Mouse (Mus musculus): ENCODE measurements around the gene Dbndd2. TPM values are rescaled to one million over a fixed set of nuclear protein-coding genes. Genes with fewer than 3 reads are reported as not detected.

The Dbndd2 gene
- polyA plus RNA-seq, 1 experiment from 2014 or later, result 44.6 TPM

DNA sequence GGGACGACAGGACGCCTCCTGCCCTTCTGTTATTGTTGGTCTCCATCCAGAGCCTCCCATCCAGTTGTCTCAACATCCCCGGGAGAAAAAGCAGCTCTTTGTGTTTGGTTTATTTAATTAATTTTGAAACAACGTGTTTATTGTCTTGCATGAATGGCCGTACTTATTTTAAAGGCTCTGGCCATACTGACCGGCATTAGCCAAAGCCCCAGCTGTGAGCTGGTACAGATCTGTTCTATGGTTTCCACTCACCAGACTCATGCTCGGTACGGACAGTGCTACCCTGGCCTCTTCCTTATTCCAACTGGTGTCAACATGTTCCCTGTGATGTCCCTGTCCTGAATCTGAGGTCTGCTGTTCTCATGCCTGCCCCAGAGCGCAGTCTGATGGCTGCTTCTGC, 30.0 kb downstream of the Dbndd2 start:
- DNase-seq (ENCODE audit: low spot score) (no peak), ATAC-seq (no peak)
- no peaks in the 10 kb centered on the region for H3K36me3 ChIP-seq (ENCODE audit: insufficient read depth, low read length)
- H3K9me3 ChIP-seq (ENCODE audit: low read length), result no peaks in the 10 kb centered on the region
- no peak overlapping the region for H3K4me3 ChIP-seq (ENCODE audit: low read depth, low read length)
- no peak overlapping the region for H3K9ac ChIP-seq (replicated peaks; ENCODE audit: low read depth)
- 83% methylated on average over 9 of the region's 9 CpGs for WGBS
- H3K4me2 ChIP-seq (replicated peaks; ENCODE audit: low read depth, low read length), result no peak overlapping the region
- no peaks in the 10 kb centered on the region for H3K27me3 ChIP-seq (replicated peaks; ENCODE audit: insufficient read depth, low read length)
- H3K27ac ChIP-seq (ENCODE audit: low read length), result no peak overlapping the region
- TF ChIP-seq CTCF (IDR thresholded peaks at IDR 0.05) (no peak), EP300 (IDR thresholded peaks at IDR 0.05) (no peak)
- no peaks in the 10 kb centered on the region for H3K4me1 ChIP-seq (ENCODE audit: insufficient read depth, low read depth, low read length)

DNA sequence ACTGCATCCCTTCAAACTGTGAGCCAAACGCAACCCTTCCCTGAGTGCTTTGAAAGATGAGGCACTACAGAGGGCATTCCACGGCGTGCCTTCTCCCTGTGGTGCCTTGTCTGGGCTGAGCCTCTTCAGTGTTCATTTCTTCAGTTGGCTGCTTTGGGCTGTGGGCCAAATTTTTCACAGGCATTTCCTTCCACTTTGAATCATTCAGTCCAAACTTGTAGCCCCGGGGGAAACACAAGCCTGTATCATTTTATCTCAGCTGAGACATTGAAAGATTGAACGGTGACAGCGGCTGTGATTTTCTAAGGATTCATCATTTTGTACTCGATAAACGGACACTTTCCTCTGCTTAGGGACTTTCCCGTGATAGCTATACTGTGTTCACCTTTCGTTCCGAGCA, 30.7 kb downstream of the Dbndd2 start:
- H3K9ac ChIP-seq (replicated peaks; ENCODE audit: low read depth), result no peak overlapping the region
- no peak overlapping the region for H3K4me3 ChIP-seq (ENCODE audit: low read depth, low read length)
- no peak overlapping the region for H3K4me2 ChIP-seq (replicated peaks; ENCODE audit: low read depth, low read length)
- ATAC-seq (no peak), DNase-seq (ENCODE audit: low spot score) (no peak)
- WGBS, result 66% methylated on average over 11 of the region's 11 CpGs
- TF ChIP-seq EP300 (IDR thresholded peaks at IDR 0.05) (no peak), CTCF (IDR thresholded peaks at IDR 0.05) (no peak)
- no peaks in the 10 kb centered on the region for H3K4me1 ChIP-seq (ENCODE audit: insufficient read depth, low read depth, low read length)
- no peaks in the 10 kb centered on the region for H3K36me3 ChIP-seq (ENCODE audit: insufficient read depth, low read length)
- H3K9me3 ChIP-seq (ENCODE audit: low read length), result no peaks in the 10 kb centered on the region
- H3K27ac ChIP-seq (ENCODE audit: low read length), result no peak overlapping the region
- H3K27me3 ChIP-seq (replicated peaks; ENCODE audit: insufficient read depth, low read length), result no peaks in the 10 kb centered on the region

DNA sequence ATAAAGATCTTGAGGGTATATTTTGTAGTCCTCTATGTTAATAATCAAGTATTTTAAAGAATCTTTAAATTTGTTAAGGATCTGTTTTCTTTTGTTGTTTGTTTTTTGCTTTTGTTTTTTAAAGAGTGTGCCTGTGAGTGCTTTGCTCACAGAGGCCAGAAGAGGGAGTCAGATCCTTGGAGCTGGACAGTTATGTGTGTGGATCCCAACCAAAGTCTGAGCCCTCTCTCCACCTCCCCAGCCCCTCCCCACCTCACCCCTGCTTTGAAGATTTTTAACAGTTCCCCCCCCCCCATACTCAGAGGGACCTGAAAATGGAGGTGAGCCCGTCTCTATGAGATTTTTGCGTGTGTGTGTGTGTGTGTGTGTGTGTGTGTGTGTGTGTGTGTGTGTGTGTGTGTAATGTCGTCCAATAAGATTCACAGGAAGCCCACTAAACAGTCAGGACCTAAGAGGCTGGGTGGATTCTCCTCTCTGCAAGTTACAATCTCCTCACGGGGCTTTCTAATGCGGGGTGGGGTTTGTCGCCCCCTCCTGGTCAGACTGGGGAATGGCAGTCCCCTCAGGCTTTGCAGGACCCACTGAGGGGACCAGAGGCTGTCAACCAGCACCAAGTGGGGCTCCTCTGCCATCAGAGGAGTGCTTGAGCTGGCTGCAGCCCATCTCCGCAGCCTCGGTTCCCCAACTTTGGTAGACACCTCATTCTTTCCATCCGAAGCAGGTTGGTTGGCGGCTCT, 31.7 kb downstream of the Dbndd2 start:
- Histone ChIP-seq H3K4me1 (ENCODE audit: insufficient read depth, low read depth, low read length) (no peaks in the 10 kb centered on the region), H3K36me3 (ENCODE audit: insufficient read depth, low read length) (no peaks in the 10 kb centered on the region), H3K4me2 (replicated peaks; ENCODE audit: low read depth, low read length) (no peak overlapping the region), H3K9ac (replicated peaks; ENCODE audit: low read depth) (no peak overlapping the region), H3K27me3 (replicated peaks; ENCODE audit: insufficient read depth, low read length) (no peaks in the 10 kb centered on the region), H3K4me3 (ENCODE audit: low read depth, low read length) (no peak overlapping the region), H3K27ac (ENCODE audit: low read length) (no peak overlapping the region), H3K9me3 (ENCODE audit: low read length) (no peaks in the 10 kb centered on the region)
- peak; percentile 25; the same call in 1 of the 2 replicates for ATAC-seq
- peak; percentile 82 for DNase-seq (ENCODE audit: low spot score)
- TF ChIP-seq EP300 (IDR thresholded peaks at IDR 0.05), result 0 out of 2 replicates have a peak, but pooled peaks have one; percentile 5
- TF ChIP-seq CTCF (IDR thresholded peaks at IDR 0.05), result peak; percentile 93
- WGBS, result 42% methylated on average over 7 of the region's 10 CpGs

DNA sequence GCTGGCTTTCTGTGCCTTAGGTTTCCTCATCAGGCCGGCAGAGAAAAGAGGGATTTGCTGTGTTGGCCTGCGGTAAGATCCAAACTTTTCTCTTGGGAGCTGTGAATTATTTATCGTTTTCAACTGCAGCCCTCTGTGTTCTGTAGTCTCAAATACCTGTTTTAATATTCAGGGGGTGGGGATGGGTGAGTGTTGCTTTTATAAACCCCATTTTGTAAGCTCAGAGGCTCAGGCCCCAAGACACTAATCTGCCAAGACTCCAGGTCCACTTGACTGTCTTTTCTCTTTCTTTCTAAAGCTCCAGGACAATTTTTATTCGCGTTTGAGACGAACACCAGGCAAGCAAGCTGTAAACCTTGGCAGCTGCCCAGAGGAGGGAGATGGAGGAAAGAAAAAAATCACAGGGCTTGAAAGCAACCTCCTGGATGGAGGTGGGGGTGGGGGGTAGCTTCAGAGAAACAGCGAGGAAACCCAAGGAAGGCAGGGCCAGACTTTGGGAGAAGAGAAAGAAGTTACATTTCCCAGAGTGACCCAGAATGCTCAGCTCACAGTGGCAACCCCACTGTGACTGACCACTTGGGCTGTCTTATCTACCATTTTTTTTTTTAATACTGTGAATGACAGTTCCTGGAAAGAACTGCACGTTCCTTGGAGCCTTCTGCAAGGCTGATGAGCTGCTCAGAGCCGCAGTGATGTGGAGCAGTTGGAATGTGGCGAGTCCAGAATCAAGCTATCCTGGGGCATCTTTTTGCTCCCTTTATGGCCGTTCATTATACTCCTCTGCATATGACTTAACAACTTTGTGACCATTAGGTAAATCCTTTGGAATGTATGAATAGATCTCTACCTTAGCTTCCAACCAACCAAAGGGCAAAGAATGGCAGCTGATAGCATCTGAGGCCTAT, 32.6 kb downstream of the Dbndd2 start:
- no peak for DNase-seq (ENCODE audit: low spot score)
- WGBS, result 46% methylated on average over 11 of the region's 11 CpGs
- H3K9ac ChIP-seq (replicated peaks; ENCODE audit: low read depth), result no peak overlapping the region

DNA sequence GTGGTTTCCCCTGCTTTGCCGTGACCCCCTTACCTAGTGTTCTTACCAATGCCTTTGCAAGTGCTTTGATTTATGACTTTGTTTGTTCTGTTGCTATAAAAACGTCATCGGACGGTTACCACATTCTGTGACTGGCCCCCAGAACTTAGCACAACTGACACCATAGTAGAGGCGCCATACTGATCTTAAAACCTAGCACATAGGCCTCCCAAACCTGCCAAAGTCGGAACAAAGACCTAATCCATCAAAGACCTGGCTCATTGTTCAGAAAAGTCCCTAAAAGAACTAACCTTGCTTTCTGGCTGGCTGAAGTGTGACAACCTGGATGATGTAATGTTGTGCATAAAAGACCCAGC, 33.2 kb downstream of the Dbndd2 start:
- Histone ChIP-seq H3K36me3 (ENCODE audit: insufficient read depth, low read length) (no peaks in the 10 kb centered on the region), H3K9me3 (ENCODE audit: low read length) (no peaks in the 10 kb centered on the region), H3K4me3 (ENCODE audit: low read depth, low read length) (no peak overlapping the region), H3K27ac (ENCODE audit: low read length) (no peak overlapping the region), H3K4me2 (replicated peaks; ENCODE audit: low read depth, low read length) (no peak overlapping the region), H3K27me3 (replicated peaks; ENCODE audit: insufficient read depth, low read length) (no peaks in the 10 kb centered on the region), H3K4me1 (ENCODE audit: insufficient read depth, low read depth, low read length) (no peaks in the 10 kb centered on the region), H3K9ac (replicated peaks; ENCODE audit: low read depth) (no peak overlapping the region)
- no peak for TF ChIP-seq EP300 (IDR thresholded peaks at IDR 0.05)
- no peak for TF ChIP-seq CTCF (IDR thresholded peaks at IDR 0.05)
- ATAC-seq, result no peak
- WGBS, result 75% methylated on average over 6 of the region's 6 CpGs
- DNase-seq (ENCODE audit: low spot score), result no peak

More for the DNA sequence above, 32.6 kb downstream of the Dbndd2 start:
- Histone ChIP-seq H3K27ac (ENCODE audit: low read length) (no peak overlapping the region), H3K4me2 (replicated peaks; ENCODE audit: low read depth, low read length) (no peak overlapping the region), H3K4me1 (ENCODE audit: insufficient read depth, low read depth, low read length) (no peaks in the 10 kb centered on the region), H3K36me3 (ENCODE audit: insufficient read depth, low read length) (no peaks in the 10 kb centered on the region), H3K27me3 (replicated peaks; ENCODE audit: insufficient read depth, low read length) (no peaks in the 10 kb centered on the region), H3K9me3 (ENCODE audit: low read length) (no peaks in the 10 kb centered on the region), H3K4me3 (ENCODE audit: low read depth, low read length) (no peak overlapping the region)
- no peak for TF ChIP-seq EP300 (IDR thresholded peaks at IDR 0.05)
- TF ChIP-seq CTCF (IDR thresholded peaks at IDR 0.05), result no peak
- no peak for ATAC-seq

DNA sequence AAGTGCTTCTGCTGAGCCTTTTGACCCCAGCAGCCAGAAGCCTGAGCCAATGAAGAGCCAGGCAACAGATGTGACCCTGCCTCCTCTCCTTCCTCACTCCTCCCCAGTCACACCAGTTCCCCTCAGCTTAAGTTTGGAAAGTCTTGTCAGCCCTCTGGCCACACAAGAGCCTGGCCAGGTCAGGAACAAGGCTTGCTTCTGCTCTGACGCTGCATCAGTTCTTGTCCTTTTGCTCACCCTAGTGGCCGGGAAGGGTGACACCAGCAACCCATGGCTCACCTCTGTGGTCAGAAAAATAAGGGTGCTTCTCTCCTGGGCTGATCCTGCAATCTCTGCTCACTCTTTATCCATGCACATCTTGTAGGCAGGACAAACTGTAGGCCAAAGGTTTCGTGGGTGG, 34.9 kb downstream of the Dbndd2 start:
- ATAC-seq, result peak; percentile 68
- Histone ChIP-seq H3K27ac (ENCODE audit: low read length) (no peak overlapping the region), H3K4me3 (ENCODE audit: low read depth, low read length) (no peak overlapping the region), H3K4me2 (replicated peaks; ENCODE audit: low read depth, low read length) (no peak overlapping the region), H3K9me3 (ENCODE audit: low read length) (no peaks in the 10 kb centered on the region), H3K36me3 (ENCODE audit: insufficient read depth, low read length) (no peaks in the 10 kb centered on the region), H3K4me1 (ENCODE audit: insufficient read depth, low read depth, low read length) (no peaks in the 10 kb centered on the region), H3K27me3 (replicated peaks; ENCODE audit: insufficient read depth, low read length) (no peaks in the 10 kb centered on the region), H3K9ac (replicated peaks; ENCODE audit: low read depth) (no peak overlapping the region)
- 10% methylated on average over 3 of the region's 3 CpGs for WGBS
- TF ChIP-seq CTCF (IDR thresholded peaks at IDR 0.05) (peak; percentile 95), EP300 (IDR thresholded peaks at IDR 0.05) (no peak)
- peak; percentile 89 for DNase-seq (ENCODE audit: low spot score)
